Mouse (Mus musculus) midbrain, postnatal 0 days (tissue): ENCODE measurements at regions not wholly inside any gene's neighbourhood (a gene's known extent, or its start where the extent isn't known, plus 50 kb on each side); places are given as distances from the start of the nearest gene placed in this dataset.
"Not testable (repeated sequence)": the region's sequence is repeated elsewhere in the genome, so short reads cannot be mapped to it uniquely, and the experiment has no call there.

Experiments used
- ATAC-seq: fragments of 200-750 bp; cut with Nextera tagmentation; 2 replicates; pipeline ENCODE4 v1.8.0; 2017; ENCODE audit warnings: moderate number of reproducible peaks, mild to moderate bottlenecking, moderate TSS enrichment, moderate library complexity; ENCODE audit not compliant: low FRiP score
- DNase-seq: peaks from one replicate; pipeline ENCODE4 v3.0.0-alpha.2; 2015; ENCODE audit warnings: low spot score
- H3K27ac ChIP-seq: fragments of 300-500 bp; sonication (generic); 2 replicates; pipeline ENCODE4 v1.5.1; 2014; ENCODE audit warnings: low read depth, mild to moderate bottlenecking, low read length, mixed read lengths
- H3K27me3 ChIP-seq: fragments of 300-500 bp; sonication (generic); 2 replicates; pipeline ENCODE4 v1.6.1; 2014; ENCODE audit warnings: low read length, control low read depth, mixed read lengths; ENCODE audit not compliant: insufficient read depth
- H3K36me3 ChIP-seq: fragments of 300-500 bp; sonication (generic); 2 replicates; pipeline ENCODE4 v1.6.1; 2014; ENCODE audit warnings: low read length, control low read depth, mixed read lengths; ENCODE audit not compliant: insufficient read depth
- H3K4me1 ChIP-seq: fragments of 300-500 bp; sonication (generic); 2 replicates; pipeline ENCODE4 v1.6.1; 2014; ENCODE audit warnings: mild to moderate bottlenecking, control low read depth, antibody characterized with exemption, low read length, mixed read lengths; ENCODE audit not compliant: insufficient read depth
- H3K4me2 ChIP-seq: fragments of 300-500 bp; sonication (generic); 2 replicates; pipeline ENCODE4 v1.6.1; 2014; ENCODE audit warnings: low read depth, mild to moderate bottlenecking, low read length, mixed read lengths; ENCODE audit not compliant: poor library complexity, severe bottlenecking
- H3K4me3 ChIP-seq: fragments of 300-500 bp; sonication (generic); 2 replicates; pipeline ENCODE4 v1.5.1; 2014; ENCODE audit warnings: low read depth, mild to moderate bottlenecking, low read length, moderate library complexity
- H3K9ac ChIP-seq: fragments of 300-500 bp; sonication (generic); replicated peaks from 2 replicates; pipeline ENCODE4 v1.6.1; 2014; ENCODE audit warnings: mild to moderate bottlenecking, low read length, moderate library complexity, mixed read lengths; ENCODE audit not compliant: poor library complexity, severe bottlenecking
- H3K9me3 ChIP-seq: fragments of 300-500 bp; sonication (generic); 2 replicates; pipeline ENCODE4 v1.6.1; 2016; ENCODE audit warnings: low read length, control low read depth
- CTCF ChIP-seq: IDR thresholded peaks from 2 replicates; pipeline ENCODE4 v1.5.1; 2016; ENCODE audit warnings: antibody characterized with exemption, mild to moderate bottlenecking
- WGBS: fragments of 180-500 bp; shearing (Covaris S2); extraction: QIAGEN DNeasy Blood & Tissue Kit; methylation state at CpG from one replicate; pipeline ENCODE4 v1.1.7; 2014; 5-methylcytosine and 5-hydroxymethylcytosine counted together

DNA sequence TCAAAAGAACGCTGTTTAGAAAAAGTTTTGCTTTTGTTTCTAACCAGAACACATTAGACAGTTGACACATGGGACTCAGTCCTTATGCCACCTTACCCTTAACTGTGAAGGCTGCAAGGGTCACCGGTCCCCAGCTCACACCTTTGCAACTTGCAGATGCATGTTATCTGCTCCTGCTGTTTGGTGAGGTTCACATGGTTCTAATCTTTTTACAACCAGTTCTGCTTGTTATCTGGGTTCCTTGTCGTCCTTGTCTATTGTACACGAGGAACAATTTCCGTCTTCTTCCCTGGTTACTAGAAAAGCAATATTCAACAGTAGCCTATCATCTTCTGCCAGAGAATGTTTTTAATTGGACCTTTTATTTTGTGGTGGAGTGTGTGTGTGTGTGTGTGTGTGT, 200.8 kb downstream of the Gm21738 start:
- not testable (repeated sequence) for H3K4me1 ChIP-seq, H3K36me3 ChIP-seq, H3K9me3 ChIP-seq, H3K4me3 ChIP-seq, H3K27me3 ChIP-seq, H3K27ac ChIP-seq, H3K9ac ChIP-seq, ATAC-seq, DNase-seq, H3K4me2 ChIP-seq
- WGBS: 81% methylated on average over 5 of the region's 5 CpGs

DNA sequence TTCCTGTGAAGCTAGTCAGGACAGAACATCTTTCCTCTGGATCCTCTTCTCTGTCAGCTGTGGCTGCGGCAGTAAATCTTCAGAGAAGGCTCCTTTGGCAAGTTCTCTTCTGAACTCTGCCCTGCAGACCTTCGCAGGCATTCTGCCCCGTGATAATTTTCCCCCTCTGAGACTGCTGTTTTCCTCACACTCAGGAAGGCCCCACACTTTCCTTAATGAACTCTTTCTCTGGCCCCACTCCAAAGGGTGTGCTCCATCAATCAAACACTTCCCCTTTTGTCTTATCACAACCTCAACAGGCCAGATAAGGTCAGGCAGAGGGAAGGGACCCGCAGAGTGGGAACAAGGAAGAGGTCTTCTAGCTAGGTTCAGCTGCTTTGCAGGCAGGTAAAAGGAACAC, 210.2 kb downstream of the Gm21738 start:
- no peaks in the 10 kb centered on the region for H3K27me3 ChIP-seq
- no peak for TF ChIP-seq CTCF
- H3K36me3 ChIP-seq: no peaks in the 10 kb centered on the region
- peaks cover 5% of the 10 kb centered on the region; the same call in 1 of the 2 replicates for H3K9me3 ChIP-seq
- no peak for ATAC-seq
- no peak overlapping the region for H3K27ac ChIP-seq
- no peak overlapping the region for H3K4me2 ChIP-seq
- H3K4me3 ChIP-seq: no peak overlapping the region
- no peak overlapping the region for H3K9ac ChIP-seq
- 82% methylated on average over 4 of the region's 4 CpGs for WGBS
- no peaks in the 10 kb centered on the region for H3K4me1 ChIP-seq
- DNase-seq: no peak

DNA sequence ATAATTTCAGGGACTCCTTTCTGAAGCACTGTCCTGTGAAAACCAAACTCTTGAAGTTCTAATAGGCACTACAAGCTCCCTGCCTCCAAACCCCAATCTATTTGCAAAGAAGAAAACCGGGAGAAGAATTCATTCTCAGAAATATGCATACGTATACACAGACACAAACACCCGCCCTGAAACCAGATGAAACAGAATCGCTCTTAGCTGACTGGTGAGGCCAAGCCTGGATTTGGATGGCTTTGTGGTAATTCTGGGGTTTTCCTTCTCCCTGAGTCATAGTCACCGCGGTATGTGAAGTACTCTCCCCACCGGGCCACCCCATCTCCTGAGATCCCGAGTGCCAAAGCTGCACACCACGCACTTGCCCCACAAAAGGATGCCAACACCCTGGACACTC, 238.5 kb downstream of the Gm21738 start:
- H3K27ac ChIP-seq, H3K36me3 ChIP-seq, H3K9me3 ChIP-seq, H3K4me3 ChIP-seq, ATAC-seq, DNase-seq, H3K27me3 ChIP-seq, H3K4me2 ChIP-seq, H3K9ac ChIP-seq, H3K4me1 ChIP-seq: not testable (repeated sequence)
- 69% methylated on average over 8 of the region's 9 CpGs for WGBS

DNA sequence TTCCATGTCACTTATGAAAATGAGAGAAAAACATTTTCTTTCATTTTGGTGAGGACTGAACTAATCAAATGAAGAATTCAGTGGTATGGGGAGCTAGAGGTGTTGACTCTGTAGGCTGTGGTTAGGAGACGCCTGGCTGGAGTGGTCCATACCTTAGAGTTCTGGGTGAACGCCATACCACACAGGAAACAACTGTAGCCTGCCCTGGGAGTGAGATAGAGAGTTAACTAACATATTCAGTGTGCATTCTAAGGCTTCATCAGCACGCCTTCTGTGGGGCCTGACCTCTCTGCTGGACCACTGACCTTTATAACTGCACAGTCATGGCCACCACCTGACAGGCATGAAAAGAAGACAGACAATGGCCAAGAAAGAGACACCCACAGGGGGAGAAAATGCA, 240.7 kb downstream of the Gm21738 start:
- WGBS: 65% methylated on average over 3 of the region's 3 CpGs
- not testable (repeated sequence) for H3K4me3 ChIP-seq, H3K4me2 ChIP-seq, H3K9me3 ChIP-seq, DNase-seq, H3K36me3 ChIP-seq, ATAC-seq, H3K9ac ChIP-seq, H3K27me3 ChIP-seq, H3K4me1 ChIP-seq, H3K27ac ChIP-seq

DNA sequence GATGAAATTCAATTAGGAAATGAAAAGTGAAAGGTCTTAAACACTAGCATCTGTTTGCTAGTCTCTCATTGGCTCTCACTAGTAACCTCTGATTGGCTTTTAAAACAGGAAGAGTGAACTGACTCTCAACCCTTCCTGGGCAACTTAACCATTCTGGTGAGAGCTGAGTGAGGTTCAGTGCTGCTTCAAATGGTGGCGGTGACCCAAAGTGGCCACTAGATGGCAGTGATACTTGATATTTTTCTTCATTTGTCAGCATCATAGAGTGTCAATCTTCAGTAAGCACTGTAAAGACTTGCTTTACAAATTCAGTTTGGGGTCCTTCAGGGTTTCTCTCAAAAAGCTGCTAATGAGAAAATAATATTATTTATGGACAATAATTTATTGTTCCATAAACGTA, 243.4 kb downstream of the Gm21738 start:
- 12% methylated on average over 2 of the region's 2 CpGs for WGBS
- H3K27ac ChIP-seq: no peak overlapping the region
- H3K9me3 ChIP-seq: no peaks in the 10 kb centered on the region
- peak; percentile 6 for DNase-seq
- TF ChIP-seq CTCF: peak; percentile 54
- no peak overlapping the region for H3K4me2 ChIP-seq
- no peaks in the 10 kb centered on the region for H3K36me3 ChIP-seq
- H3K4me1 ChIP-seq: no peaks in the 10 kb centered on the region
- H3K27me3 ChIP-seq: no peaks in the 10 kb centered on the region
- H3K4me3 ChIP-seq: no peak overlapping the region
- H3K9ac ChIP-seq: no peak overlapping the region
- ATAC-seq: no peak

DNA sequence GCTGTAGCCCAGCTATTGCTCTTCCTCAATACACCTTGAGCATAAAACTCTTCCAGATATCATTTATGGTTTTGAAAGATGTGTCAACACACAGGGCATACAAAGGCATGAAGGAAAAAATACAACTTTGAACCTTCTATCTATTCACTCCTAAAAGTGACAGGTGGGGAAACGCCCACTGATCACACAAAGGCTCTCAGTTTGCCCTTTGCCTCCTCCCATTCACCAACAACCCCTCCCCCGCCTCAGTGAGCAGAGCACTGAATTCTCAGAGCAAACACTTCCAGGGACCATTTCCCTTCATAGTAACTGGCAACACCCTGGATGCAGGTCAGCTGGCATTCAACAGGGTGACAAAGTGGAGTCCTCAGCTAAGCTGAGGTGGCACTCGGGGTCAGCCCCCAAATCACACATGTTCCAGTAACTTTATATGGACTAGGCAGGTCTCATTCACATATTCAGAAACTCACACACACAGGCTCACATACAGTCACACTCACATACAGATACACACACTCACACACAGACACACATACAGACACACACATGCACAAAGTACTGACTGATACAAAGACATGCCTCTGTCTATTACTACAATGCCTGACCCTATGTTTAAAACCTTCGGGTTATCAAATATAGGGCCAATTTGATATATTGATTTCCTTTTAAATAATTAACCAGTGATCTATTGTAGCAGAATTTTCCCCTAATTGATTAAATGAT, 248.3 kb downstream of the Gm21738 start:
- H3K9me3 ChIP-seq, H3K4me2 ChIP-seq, H3K9ac ChIP-seq, H3K4me3 ChIP-seq, H3K27ac ChIP-seq, H3K4me1 ChIP-seq, DNase-seq, ATAC-seq, H3K27me3 ChIP-seq, H3K36me3 ChIP-seq: not testable (repeated sequence)
- 67% methylated on average over 4 of the region's 4 CpGs for whole genome bisulfite sequencing
